Mouse (Mus musculus): Measurements from ENCODE around the gene Cc2d1b. TPM values are rescaled to one million over a fixed set of nuclear protein-coding genes. Genes with fewer than 3 reads are reported as not detected.
A peak's percentile ranks its signal among the peaks of the same experiment; 100 is the strongest.

Cc2d1b gene
- 10 to 100 TPM; 26.5 to 26.9 TPM for total RNA-seq (2021)
- long read RNA-seq, transcript Cc2d1b-201 (25 exons, 3,303 nt) = major isoform, 7 of 11 reads
- long read RNA-seq, partial matches to known transcripts = 2 of 11 reads
- long read RNA-seq, other reads (novel, unspliced or antisense) = 2 of 11 reads

GRCm38 (mm10) chr4:108619587-108620341, at the start of gene Cc2d1b:
TSS of gene Cc2d1b (plus strand) at chr4:108619940.
- peak; percentile 88 to 91 for DNase-seq (ENCODE audit: low spot score in 2 of 2)

GRCm38 (mm10) chr4:108572644-108573043, 47.1 kb upstream of the Cc2d1b start:
- DNase-seq (ENCODE audit: low spot score in 2 of 2) = no peak

- peak; percentile 96 to 98 for DNase-seq (ENCODE audit: low spot score in 2 of 2)
Measured at GRCm38 (mm10) chr4:108578840-108579742, 40.6 kb upstream of the Cc2d1b start, which contains the start of the genes Prpf38a and Orc1. TSS of gene Prpf38a (minus strand) at chr4:108579336. TSS of gene Orc1 (plus strand) at chr4:108579423.

DNA sequence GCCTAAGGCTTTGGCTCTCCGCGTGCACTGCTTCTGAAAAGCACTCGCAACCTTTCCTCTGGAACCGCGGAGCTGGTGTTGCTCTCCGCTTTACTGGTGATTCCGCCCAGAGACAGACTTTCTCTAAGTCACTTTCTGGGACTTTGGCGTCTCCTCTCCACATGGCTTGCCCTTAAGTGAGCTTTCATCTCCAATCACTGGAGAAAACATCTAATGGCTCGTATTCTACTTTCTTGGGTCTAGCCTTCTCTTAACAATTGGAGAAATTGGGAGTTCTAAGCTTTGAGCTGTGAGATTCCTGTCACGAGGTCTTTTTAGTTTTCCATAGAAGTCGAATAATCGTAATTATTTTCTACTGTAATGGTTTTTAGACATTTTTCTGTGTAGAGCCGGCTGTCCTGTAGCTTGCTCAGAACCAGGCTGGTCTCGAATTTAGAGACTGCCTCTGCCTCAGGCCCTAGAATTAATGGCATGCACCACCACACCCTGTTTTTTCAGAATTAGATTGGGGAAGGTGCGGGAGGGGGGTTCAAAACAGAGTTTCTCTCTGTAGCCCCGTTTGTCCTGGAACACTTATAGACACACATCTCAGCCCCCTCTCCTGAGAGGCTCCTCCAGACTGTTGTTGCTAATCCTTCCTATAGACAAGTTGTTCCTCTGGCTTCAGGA, 39.9 kb upstream of the Cc2d1b start:
- DNase-seq (ENCODE audit: low spot score in 2 of 2) = no peak

GRCm38 (mm10) chr4:108593376-108593775, 26.4 kb upstream of the Cc2d1b start:
- DNase-seq (ENCODE audit: low spot score in 2 of 2) = peak; percentile 28 to 69

DNA sequence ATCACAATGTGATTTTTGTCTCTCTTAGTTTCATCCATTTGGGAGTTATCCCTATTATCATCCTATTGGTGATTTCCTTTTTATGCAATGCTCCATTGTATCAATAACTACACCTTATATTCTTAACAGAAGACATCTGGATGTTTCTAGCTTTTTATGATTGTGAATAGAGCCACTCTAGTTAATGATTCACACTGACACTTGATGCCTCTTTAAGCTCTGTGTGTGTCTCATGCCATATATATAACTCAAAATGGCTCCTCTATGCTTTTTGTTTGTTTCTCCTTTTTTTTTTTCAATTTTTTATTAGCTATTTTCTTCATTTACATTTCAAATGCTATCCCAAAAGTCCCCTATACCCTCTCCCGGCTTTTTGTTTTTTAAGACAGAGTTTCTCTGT, 24.0 kb upstream of the Cc2d1b start:
- DNase-seq (ENCODE audit: low spot score in 2 of 2) = no peak

DNA sequence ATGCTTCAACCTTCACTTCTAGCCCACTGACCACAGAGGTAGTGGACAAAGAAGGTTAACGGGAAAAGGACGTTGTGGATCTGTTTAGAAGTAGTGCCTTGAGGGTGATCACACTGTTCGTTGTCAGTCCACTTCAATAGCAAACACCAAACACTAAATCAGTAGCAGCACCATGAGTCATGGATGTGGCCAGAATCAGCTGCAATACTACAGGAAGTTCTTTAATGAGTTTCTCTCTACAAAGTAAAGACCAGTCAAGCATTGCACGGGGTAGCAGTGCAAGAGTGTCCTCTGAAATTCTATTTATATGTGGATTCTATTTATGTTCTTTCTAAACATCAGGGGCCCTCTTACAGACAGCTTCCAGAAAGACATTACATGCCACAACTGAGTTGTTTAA, 21.4 kb upstream of the Cc2d1b start:
- DNase-seq (ENCODE audit: low spot score in 2 of 2) = no peak

DNA sequence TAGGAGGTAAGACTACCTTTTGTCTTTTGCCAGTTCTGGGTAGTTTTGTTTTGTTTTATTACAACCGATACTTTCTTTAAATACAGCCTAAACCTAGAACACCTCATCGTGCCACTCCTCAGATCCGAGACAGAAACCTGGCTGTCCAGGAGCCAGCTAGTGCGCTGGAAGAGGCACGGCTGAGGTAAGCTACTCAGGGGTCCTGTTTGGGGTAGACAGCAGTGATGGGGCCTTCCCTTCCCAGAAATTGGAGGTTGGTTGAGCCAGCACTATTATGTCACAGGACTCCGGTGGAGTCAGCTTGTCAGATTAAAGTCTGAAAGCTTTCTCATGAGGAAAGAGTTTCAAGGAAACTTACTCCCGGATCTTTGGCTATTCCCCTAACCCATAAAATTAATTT, 17.9 kb upstream of the Cc2d1b start:
- no peak for DNase-seq (ENCODE audit: low spot score in 2 of 2)

DNA sequence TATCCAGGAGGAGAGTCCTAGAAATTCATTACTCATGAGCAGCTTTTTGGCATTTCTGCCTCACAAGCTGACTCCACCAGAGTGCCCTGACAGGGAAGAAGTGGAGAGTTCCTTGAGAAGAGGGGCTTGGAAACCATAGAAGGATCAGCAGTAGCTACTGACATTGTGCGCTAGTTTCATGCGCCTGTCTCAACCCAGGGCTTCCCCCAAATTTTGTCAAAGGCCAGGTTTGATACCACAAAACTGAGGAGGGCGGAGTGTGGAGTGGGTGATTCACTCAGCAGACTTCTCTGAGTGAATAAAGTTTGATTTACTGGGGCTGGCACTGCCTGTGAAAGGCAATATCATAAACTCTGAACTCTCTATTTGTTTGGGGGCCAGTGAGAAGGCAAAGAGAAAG, 11.1 kb upstream of the Cc2d1b start:
- no peak for DNase-seq (ENCODE audit: low spot score in 2 of 2)

DNA sequence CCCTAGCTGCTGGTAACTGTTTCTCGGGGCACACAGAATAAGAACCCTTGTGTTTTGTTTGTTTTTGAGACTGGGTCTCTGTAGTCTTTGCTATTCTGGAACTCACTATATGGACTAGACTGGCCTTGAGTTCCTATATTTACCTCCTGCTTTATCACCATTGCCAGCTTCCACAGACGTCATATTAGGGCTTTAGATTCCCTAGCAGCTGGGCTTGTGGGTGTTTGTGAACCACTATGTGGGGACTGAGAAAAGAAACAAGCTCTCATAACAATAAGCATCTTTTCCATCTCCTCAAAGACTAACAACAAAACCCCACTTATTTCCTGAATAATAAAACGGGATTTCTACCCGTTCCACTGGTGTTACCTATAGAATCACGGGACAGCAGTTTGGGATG, 8.8 kb upstream of the Cc2d1b start:
- DNase-seq (ENCODE audit: low spot score in 2 of 2) = no peak

- no peak for DNase-seq (ENCODE audit: low spot score in 2 of 2)
Measured at GRCm38 (mm10) chr4:108618586-108618985, 1.2 kb upstream of the Cc2d1b start.

DNA sequence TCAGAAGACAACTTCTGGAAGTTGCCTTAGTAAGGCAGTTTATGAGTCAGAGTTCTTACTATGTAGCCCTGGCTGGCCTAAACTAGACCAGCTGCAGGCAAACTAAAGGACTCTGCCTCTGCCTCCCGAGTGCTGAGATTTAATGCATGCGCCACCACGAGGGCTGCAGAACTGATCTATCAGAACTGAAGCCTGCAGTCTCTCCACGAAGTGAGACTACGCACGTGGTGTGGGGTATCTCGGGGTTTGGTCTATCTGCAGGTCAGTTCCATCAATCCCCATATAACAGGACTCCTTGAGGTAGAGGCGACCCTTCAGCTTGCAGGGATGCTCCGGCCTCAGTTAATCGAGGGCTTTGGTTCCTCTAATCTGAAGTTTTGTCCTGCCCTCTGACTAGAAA, 575 bp upstream of the Cc2d1b start:
- DNase-seq (ENCODE audit: low spot score in 2 of 2) = no peak

GRCm38 (mm10) chr4:108620536-108620935, 796 bp downstream of the Cc2d1b start:
- no peak for DNase-seq (ENCODE audit: low spot score in 2 of 2)

GRCm38 (mm10) chr4:108621504-108621903, 1.8 kb downstream of the Cc2d1b start:
- DNase-seq (ENCODE audit: low spot score in 2 of 2) = no peak

GRCm38 (mm10) chr4:108627066-108627465, 7.3 kb downstream of the Cc2d1b start:
- DNase-seq (ENCODE audit: low spot score in 2 of 2) = no peak

DNA sequence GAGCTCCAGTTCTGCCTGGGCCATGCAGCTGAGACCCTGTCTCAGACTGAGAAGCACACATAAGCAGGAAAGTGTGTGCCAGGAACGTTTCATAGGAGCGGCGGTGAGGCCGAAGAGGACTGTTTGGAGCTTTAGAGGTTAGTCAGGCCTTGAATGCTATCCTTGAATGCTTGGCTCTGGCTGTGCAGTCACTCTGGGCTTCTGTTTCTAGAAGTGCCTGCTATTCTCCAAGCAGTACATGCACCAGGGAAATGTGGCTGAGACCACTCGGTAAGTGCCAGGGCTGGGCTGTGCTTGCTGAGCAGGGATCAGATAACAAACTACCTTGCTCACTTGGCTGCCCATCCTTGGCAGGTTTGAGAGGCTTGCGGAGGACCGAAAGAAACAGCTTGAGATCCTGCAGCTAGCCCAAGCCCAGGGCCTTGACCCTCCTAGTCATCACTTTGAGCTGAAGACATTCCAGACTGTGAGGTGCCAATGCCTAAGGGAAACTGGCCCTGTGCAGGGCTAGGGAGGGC, 9.7 kb downstream of the Cc2d1b start:
- no peak for DNase-seq (ENCODE audit: low spot score in 2 of 2)

GRCm38 (mm10) chr4:108630096-108630495, 10.4 kb downstream of the Cc2d1b start:
- DNase-seq (ENCODE audit: low spot score in 2 of 2) = no peak

GRCm38 (mm10) chr4:108631616-108632015, 11.9 kb downstream of the Cc2d1b start:
- peak in 1 of 2 experiments; percentile 30 for DNase-seq (ENCODE audit: low spot score in 2 of 2)

- DNase-seq (ENCODE audit: low spot score in 2 of 2) = no peak
Measured at GRCm38 (mm10) chr4:108633703-108634102, 14.0 kb downstream of the Cc2d1b start.

GRCm38 (mm10) chr4:108634696-108635095, 15.0 kb downstream of the Cc2d1b start:
- no peak for DNase-seq (ENCODE audit: low spot score in 2 of 2)

DNA sequence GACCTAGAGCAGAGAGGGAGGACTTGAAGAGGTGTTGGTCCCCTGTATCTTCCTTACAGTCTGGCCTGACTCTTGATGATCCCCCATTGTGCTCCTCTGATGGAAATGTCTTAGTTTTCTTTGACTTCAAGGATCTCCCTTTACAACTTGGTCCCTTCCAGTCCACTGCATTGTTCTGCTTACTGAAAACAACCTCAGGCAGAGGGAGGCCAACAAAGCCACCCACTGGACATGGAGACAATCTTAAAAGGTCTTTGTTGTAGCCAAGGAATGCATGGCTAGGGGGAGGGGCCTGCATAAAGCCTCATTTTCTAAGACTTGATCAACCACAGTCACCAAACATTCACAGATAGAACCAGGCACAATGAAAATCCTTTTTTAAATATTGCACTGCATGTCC, 15.4 kb downstream of the Cc2d1b start:
- DNase-seq (ENCODE audit: low spot score in 2 of 2) = no peak
